Mouse (Mus musculus) left cerebral cortex, postnatal 4 days (tissue): ENCODE data around the gene Psmc1. TPM values are rescaled to one million over a fixed set of nuclear protein-coding genes. Genes with fewer than 3 reads are reported as not detected.

Experiments used
- DNase-seq: peaks from one replicate; pipeline ENCODE4 v3.0.0-alpha.2; 2022
- intact Hi-C: fragments of 180-260 bp; cut with DNase I; formaldehyde crosslinking; loops from one replicate; pipeline ENCODE4 v1.15.1; 2025
- total RNA-seq, 2 experiments: library from RNA; stranded (reverse); gene quantifications; 2 replicates each; pipeline ENCODE4 v1.2.3; 2021

The Psmc1 gene
- total RNA-seq, 2 experiments from 2014 or later: 184 to 191 TPM

DNA sequence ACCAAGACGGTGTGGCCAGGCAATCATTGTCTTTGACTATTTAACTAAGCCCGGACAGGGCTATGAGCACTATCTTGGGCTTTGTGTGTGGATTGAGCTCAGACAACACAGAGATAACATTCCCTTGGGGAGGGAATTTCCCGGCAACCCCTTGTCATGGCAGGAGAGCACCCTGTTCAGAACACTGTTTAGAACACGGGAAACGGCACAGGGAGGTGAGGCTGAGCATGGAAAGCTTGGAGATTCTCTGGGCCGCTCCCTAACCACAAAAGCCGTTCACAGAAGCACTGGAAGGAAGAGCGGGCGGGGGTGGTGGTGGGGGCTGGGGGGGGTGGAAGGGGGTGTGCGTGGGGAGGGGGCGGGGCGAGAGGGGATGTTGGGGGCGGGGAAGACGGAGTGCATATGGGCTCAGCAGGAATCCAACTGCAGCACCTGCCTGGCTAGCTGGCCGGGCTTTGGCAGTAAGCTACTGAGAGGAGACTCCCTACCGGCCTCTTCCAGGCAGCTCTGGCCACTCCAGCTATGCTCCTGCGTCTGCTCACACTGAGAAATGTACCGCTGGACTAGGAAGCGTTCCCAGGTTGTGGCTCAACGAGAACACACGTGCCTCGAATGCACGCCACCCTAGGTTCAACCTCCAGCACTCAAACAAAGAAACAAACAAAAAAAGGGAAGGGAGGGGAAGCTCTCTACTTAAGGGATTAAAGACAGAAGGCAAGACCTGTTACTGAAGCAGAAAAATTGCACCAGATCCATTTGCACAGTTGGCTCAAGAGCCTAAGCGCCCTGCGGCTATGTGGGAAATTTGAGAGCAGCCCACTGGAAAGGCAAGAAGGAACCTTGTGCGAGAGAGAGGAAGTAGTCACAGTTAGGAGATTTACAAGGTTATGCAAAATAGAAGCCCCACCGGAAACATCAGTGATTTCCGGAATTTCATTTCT, 58.2 kb downstream of the Psmc1 start:
- intact Hi-C loops: loop anchor here (5.0 to 10.0 kb wide), 3 partner anchors 404 to 757 kb away; no protein-coding TSS in a partner anchor
- peak; percentile 74 for DNase-seq

DNA sequence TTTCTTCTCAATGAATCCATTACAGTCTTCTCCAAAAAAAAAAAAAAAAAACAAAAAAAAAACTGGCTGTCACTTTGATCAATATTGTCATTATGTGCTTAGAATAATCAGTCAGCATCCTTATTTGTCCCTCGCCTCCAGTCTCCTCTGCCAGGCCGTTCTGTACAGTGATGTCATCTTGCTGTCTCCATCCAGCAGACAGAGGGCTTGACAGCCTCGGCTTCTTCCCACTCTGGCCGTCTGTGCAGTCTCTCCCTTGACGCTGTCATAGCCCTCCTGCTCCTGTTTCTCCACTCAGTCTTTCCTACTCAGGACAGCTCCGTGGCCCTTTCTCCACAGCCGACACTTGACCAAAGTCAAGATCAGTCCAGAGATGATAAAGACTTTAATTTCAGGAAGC, 62.5 kb downstream of the Psmc1 start:
- intact Hi-C loops: no loop called here
- no peak for DNase-seq

Other genes starting within 250 kb of the Psmc1 start
- 1 to 10 TPM; 1.2 to 1.9 TPM for gene Efcab11, start 225.7 kb upstream of the Psmc1 start, total RNA-seq
- gene Tdp1, start 225.6 kb upstream of the Psmc1 start, total RNA-seq: 10 to 100 TPM; 42.9 to 45.8 TPM
- 1 to 10 TPM; 1.5 to 2.0 TPM for gene Kcnk13, start 145.7 kb upstream of the Psmc1 start, total RNA-seq
- gene Nrde2, start 49.5 kb downstream of the Psmc1 start, total RNA-seq: 10 to 100 TPM; 17.8 to 19.9 TPM
- 1,000 to 10,000 TPM; 1,473 to 1,476 TPM for gene Calm1, start 89.3 kb downstream of the Psmc1 start, total RNA-seq